Mouse (Mus musculus): ENCODE data around the gene Mgrn1. TPM values are rescaled to one million over a fixed set of nuclear protein-coding genes. Genes with fewer than 3 reads are reported as not detected.

Gene Mgrn1
- polyA plus RNA-seq, 1 experiment from 2014 or later, result 75.6 TPM

DNA sequence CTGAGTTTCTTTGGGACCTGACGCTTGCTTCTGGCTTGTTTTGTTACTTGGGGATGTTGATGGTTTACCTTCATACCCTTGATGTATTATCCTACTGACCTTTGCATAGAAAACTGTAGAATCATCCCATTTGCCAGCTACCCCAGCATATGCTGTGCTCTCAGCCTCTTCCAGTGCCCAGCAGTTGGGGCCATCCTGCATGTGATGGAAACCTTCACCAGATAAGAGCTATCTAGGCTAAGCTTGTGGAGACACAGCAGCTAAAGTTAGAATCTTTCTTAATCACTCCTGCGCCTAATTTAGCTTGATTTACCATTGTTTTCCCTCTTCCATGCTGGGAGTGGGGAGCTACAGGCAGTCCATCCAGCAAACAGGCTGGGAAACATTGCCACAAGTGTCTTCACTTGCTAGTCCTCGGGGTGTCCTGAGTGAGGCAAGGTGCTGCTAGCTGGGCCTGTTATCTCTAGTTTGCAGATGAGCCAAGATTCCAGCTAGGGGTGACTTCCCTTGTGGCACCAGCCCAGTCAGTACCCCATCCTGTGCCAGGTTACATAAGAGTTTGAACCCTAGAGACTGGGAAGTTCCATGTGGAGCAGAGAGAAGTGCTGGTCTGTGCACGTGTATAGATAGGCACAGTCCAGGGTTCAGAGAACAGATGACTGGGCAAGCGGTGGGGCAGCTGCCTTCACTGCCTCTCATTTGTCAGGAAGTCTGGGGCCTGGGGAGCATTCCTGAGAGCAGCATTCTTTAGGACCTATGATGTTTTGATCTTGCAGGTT is 10.4 kb downstream of the Mgrn1 start:
- peak; percentile 10; the same call in 1 of the 2 replicates for ATAC-seq

DNA sequence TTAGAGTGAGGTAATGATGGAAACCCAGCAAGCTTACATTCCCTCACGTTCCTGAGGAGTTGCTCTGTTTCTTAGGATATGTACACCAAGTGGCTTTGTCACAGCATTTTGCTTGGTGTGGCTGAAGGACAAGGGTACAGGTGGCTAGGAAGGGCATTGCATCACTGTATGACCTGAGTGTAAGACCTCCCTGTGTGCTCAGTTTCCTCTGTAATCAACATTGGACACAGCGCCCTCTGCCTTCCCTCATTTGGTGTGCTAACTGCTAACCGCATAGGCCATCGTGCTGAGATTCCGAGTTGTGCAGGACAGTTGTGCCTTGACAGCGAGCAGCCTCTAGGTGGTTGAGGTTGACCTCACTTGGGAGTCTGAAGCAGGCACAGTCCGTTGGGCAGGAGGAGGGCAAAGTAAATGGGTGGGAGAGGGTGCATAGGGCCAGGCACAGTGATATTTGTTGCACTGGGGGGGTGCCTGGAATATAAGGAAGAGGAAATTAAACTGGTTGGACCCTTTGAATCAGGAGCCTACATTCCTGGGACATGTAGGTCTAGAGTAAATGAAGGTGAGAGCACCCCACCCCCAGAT is 11.2 kb downstream of the Mgrn1 start:
- 60% methylated on average over 7 of the region's 7 CpGs for WGBS
- no peak overlapping the region; the same call in 1 of the 2 replicates for H3K27ac ChIP-seq (ENCODE audit: low read length)
- peak; percentile 55 for TF ChIP-seq CTCF (IDR thresholded peaks at IDR 0.05)
- no peak for TF ChIP-seq EP300 (IDR thresholded peaks at IDR 0.05)
- no peaks in the 10 kb centered on the region for H3K9me3 ChIP-seq (ENCODE audit: low read length)
- ATAC-seq (peak; percentile 18; the same call in 1 of the 2 replicates), DNase-seq (ENCODE audit: low spot score) (no peak)
- no peak overlapping the region for H3K9ac ChIP-seq (replicated peaks; ENCODE audit: low read depth)
- no peaks in the 10 kb centered on the region for H3K27me3 ChIP-seq (replicated peaks; ENCODE audit: insufficient read depth, low read length)
- H3K4me3 ChIP-seq (ENCODE audit: low read depth, low read length), result no peak overlapping the region
- H3K36me3 ChIP-seq (ENCODE audit: insufficient read depth, low read length), result no peaks in the 10 kb centered on the region
- H3K4me1 ChIP-seq (ENCODE audit: insufficient read depth, low read depth, low read length), result peaks cover 19% of the 10 kb centered on the region; the same call in 1 of the 2 replicates
- no peak overlapping the region for H3K4me2 ChIP-seq (replicated peaks; ENCODE audit: low read depth, low read length)

More for the DNA sequence above, 10.4 kb downstream of the Mgrn1 start:
- Histone ChIP-seq H3K9me3 (ENCODE audit: low read length) (no peaks in the 10 kb centered on the region), H3K4me1 (ENCODE audit: insufficient read depth, low read depth, low read length) (peaks cover 19% of the 10 kb centered on the region; the same call in 1 of the 2 replicates), H3K9ac (replicated peaks; ENCODE audit: low read depth) (no peak overlapping the region), H3K27ac (ENCODE audit: low read length) (no peak overlapping the region; the same call in 1 of the 2 replicates), H3K27me3 (replicated peaks; ENCODE audit: insufficient read depth, low read length) (no peaks in the 10 kb centered on the region), H3K36me3 (ENCODE audit: insufficient read depth, low read length) (no peaks in the 10 kb centered on the region), H3K4me2 (replicated peaks; ENCODE audit: low read depth, low read length) (no peak overlapping the region), H3K4me3 (ENCODE audit: low read depth, low read length) (no peak overlapping the region)
- no peak for DNase-seq (ENCODE audit: low spot score)
- 67% methylated on average over 5 of the region's 5 CpGs for WGBS
- no peak for TF ChIP-seq EP300 (IDR thresholded peaks at IDR 0.05)
- no peak for TF ChIP-seq CTCF (IDR thresholded peaks at IDR 0.05)

DNA sequence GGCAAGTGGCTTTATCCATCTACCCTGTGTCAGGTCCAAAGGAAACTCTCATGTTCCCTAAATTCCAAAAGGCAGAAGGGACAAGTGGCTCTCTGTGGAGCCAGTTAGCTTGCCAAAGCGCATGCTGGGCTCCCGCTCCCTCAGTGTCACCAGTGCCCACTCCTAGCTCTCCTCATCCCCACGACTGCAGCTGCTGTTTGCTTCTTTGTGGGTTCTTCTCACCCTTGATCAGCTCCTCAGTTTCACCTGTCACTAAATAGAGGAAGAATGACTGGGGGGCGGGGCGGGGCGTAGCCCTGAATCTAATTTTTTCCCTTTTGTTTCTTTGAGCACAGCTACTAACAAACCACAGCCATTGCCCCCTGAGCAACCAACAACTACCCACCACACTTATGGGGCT is 12.8 kb downstream of the Mgrn1 start:
- no peak overlapping the region for H3K27ac ChIP-seq (ENCODE audit: low read length)

DNA sequence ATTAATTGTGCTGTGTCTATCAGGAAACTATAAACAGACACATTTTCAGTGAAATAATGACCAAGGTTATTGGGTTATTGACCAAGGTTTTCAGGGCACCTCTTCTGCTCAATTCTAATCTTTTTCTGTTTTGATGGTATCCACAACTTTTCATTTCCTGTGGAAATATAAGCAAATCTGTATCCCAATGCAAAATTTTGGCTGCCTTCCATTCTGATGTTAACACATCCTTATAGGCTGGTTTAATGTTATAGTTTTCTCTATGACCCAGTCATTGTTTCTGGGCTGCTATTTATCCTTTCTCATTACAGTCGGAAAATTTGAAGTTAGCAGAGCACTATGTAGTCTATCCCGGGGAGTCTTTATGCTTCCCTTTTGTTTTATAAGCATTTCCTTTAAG is 13.7 kb downstream of the Mgrn1 start:
- H3K27ac ChIP-seq (ENCODE audit: low read length), result no peak overlapping the region
- peaks cover 13% of the 10 kb centered on the region; the same call in 1 of the 2 replicates for H3K4me1 ChIP-seq (ENCODE audit: insufficient read depth, low read depth, low read length)
- no peak for DNase-seq (ENCODE audit: low spot score)
- no peak for TF ChIP-seq CTCF (IDR thresholded peaks at IDR 0.05)
- TF ChIP-seq EP300 (IDR thresholded peaks at IDR 0.05), result no peak
- ATAC-seq, result no peak
- H3K9me3 ChIP-seq (ENCODE audit: low read length), result no peaks in the 10 kb centered on the region
- no peaks in the 10 kb centered on the region for H3K36me3 ChIP-seq (ENCODE audit: insufficient read depth, low read length)
- no peak overlapping the region for H3K4me3 ChIP-seq (ENCODE audit: low read depth, low read length)
- WGBS, result 40% methylated on average over 2 of the region's 2 CpGs
- H3K4me2 ChIP-seq (replicated peaks; ENCODE audit: low read depth, low read length), result no peak overlapping the region
- H3K27me3 ChIP-seq (replicated peaks; ENCODE audit: insufficient read depth, low read length), result no peaks in the 10 kb centered on the region
- no peak overlapping the region for H3K9ac ChIP-seq (replicated peaks; ENCODE audit: low read depth)

More for the DNA sequence above, 12.8 kb downstream of the Mgrn1 start:
- WGBS, result 92% methylated on average over 6 of the region's 6 CpGs
- Histone ChIP-seq H3K4me2 (replicated peaks; ENCODE audit: low read depth, low read length) (no peak overlapping the region), H3K27me3 (replicated peaks; ENCODE audit: insufficient read depth, low read length) (no peaks in the 10 kb centered on the region), H3K4me1 (ENCODE audit: insufficient read depth, low read depth, low read length) (peaks cover 21% of the 10 kb centered on the region; the same call in 1 of the 2 replicates), H3K36me3 (ENCODE audit: insufficient read depth, low read length) (no peaks in the 10 kb centered on the region), H3K4me3 (ENCODE audit: low read depth, low read length) (no peak overlapping the region), H3K9ac (replicated peaks; ENCODE audit: low read depth) (no peak overlapping the region), H3K9me3 (ENCODE audit: low read length) (no peaks in the 10 kb centered on the region)
- ATAC-seq, result no peak
- TF ChIP-seq EP300 (IDR thresholded peaks at IDR 0.05), result no peak
- no peak for DNase-seq (ENCODE audit: low spot score)

DNA sequence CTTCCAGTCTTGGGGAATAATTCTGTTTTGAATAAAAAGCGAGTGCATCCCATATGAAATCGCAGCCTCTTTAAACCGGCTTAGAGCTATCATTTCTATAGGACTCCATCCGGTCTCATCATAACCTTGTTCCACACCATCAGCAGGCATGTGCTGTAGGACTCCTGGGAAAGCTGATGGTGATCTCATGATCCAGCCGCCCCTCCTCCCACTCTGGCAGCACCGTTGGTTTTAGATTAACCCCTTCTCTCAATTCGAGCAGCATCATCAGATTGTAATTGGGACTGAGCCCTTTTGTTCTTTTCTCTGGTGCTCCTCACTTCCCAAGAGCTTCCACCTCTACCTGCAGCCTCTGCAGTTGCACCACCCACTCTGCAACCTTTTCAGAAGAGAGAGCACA is 15.1 kb downstream of the Mgrn1 start:
- Histone ChIP-seq H3K36me3 (ENCODE audit: insufficient read depth, low read length) (no peaks in the 10 kb centered on the region), H3K9me3 (ENCODE audit: low read length) (no peaks in the 10 kb centered on the region), H3K4me2 (replicated peaks; ENCODE audit: low read depth, low read length) (no peak overlapping the region), H3K4me1 (ENCODE audit: insufficient read depth, low read depth, low read length) (peaks cover 9% of the 10 kb centered on the region; the same call in 1 of the 2 replicates), H3K27ac (ENCODE audit: low read length) (no peak overlapping the region), H3K27me3 (replicated peaks; ENCODE audit: insufficient read depth, low read length) (no peaks in the 10 kb centered on the region), H3K4me3 (ENCODE audit: low read depth, low read length) (no peak overlapping the region), H3K9ac (replicated peaks; ENCODE audit: low read depth) (no peak overlapping the region)
- DNase-seq (ENCODE audit: low spot score), result no peak
- no peak for TF ChIP-seq CTCF (IDR thresholded peaks at IDR 0.05)
- no peak for TF ChIP-seq EP300 (IDR thresholded peaks at IDR 0.05)
- ATAC-seq, result no peak
- 65% methylated on average over 7 of the region's 7 CpGs for WGBS

DNA sequence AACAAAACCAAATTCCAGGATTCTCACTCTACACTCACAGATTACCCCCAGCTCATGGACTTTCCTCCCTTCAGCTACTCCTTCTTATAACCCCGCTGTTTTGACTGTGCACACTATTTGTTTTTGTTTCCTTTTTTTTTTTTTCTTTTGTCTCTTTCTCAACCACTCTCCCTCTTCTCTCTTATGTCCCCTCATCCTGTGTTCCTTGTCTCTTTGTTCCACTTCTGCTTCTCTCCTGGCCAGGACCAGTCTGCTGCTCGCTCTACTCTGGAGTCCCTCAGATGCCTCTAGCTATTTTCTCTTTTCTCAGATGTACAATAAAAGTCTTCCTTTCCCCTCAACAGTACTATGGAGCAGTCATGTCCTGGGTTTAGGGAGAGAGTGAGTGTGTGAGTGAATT is 16.3 kb downstream of the Mgrn1 start:
- TF ChIP-seq CTCF (IDR thresholded peaks at IDR 0.05) (no peak), EP300 (IDR thresholded peaks at IDR 0.05) (no peak)
- H3K4me1 ChIP-seq (ENCODE audit: insufficient read depth, low read depth, low read length), result 0 out of 2 replicates have a peak, but pooled peaks cover 3% of the 10 kb centered on the region
- no peak overlapping the region for H3K4me3 ChIP-seq (ENCODE audit: low read depth, low read length)
- H3K9ac ChIP-seq (replicated peaks; ENCODE audit: low read depth), result no peak overlapping the region
- ATAC-seq (no peak), DNase-seq (ENCODE audit: low spot score) (no peak)
- 85% methylated on average over 2 of the region's 2 CpGs for WGBS
- H3K27ac ChIP-seq (ENCODE audit: low read length), result no peak overlapping the region
- H3K9me3 ChIP-seq (ENCODE audit: low read length), result no peaks in the 10 kb centered on the region
- H3K4me2 ChIP-seq (replicated peaks; ENCODE audit: low read depth, low read length), result no peak overlapping the region
- H3K27me3 ChIP-seq (replicated peaks; ENCODE audit: insufficient read depth, low read length), result no peaks in the 10 kb centered on the region
- no peaks in the 10 kb centered on the region for H3K36me3 ChIP-seq (ENCODE audit: insufficient read depth, low read length)
